Mouse (Mus musculus) neural tube, embryonic 11.5 days (tissue): Measurements from ENCODE around the gene Mllt1. TPM values are rescaled to one million over a fixed set of nuclear protein-coding genes. Genes with fewer than 3 reads are reported as not detected.

Experiments used
- ATAC-seq: fragments of 200-750 bp; cut with Nextera tagmentation; 2 replicates; pipeline ENCODE4 v1.8.0; 2017; ENCODE audit warnings: moderate number of reproducible peaks, mild to moderate bottlenecking, moderate TSS enrichment, moderate library complexity; ENCODE audit not compliant: insufficient read depth, low FRiP score, low TSS enrichment
- DNase-seq: peaks from one replicate; pipeline ENCODE4 v3.0.0-alpha.2; 2015; ENCODE audit warnings: low spot score
- H3K27ac ChIP-seq: fragments of 300-500 bp; sonication (generic); 2 replicates; pipeline ENCODE4 v1.5.1; 2014; ENCODE audit warnings: low read depth, mild to moderate bottlenecking, low read length
- H3K27me3 ChIP-seq: fragments of 300-500 bp; sonication (generic); 2 replicates; pipeline ENCODE4 v1.6.1; 2014; ENCODE audit warnings: mild to moderate bottlenecking, low read length, mixed read lengths; ENCODE audit not compliant: control insufficient read depth, insufficient read depth
- H3K36me3 ChIP-seq: fragments of 300-500 bp; sonication (generic); 2 replicates; pipeline ENCODE4 v1.6.1; 2014; ENCODE audit warnings: mild to moderate bottlenecking, low read length, moderate library complexity, mixed read lengths; ENCODE audit not compliant: control insufficient read depth, insufficient read depth
- H3K4me1 ChIP-seq: fragments of 300-500 bp; sonication (generic); 2 replicates; pipeline ENCODE4 v1.6.1; 2014; ENCODE audit warnings: low read length, mixed read lengths; ENCODE audit not compliant: control insufficient read depth, insufficient read depth
- H3K4me2 ChIP-seq: fragments of 300-500 bp; sonication (generic); 2 replicates; pipeline ENCODE4 v1.6.1; 2014; ENCODE audit warnings: low read depth, mild to moderate bottlenecking, moderate library complexity
- H3K4me3 ChIP-seq: fragments of 300-500 bp; sonication (generic); 2 replicates; pipeline ENCODE4 v1.5.1; 2014; ENCODE audit warnings: low read depth, low read length
- H3K9ac ChIP-seq: fragments of 300-500 bp; sonication (generic); 2 replicates; pipeline ENCODE4 v1.6.1; 2014; ENCODE audit warnings: mild to moderate bottlenecking, low read length
- H3K9me3 ChIP-seq: fragments of 300-500 bp; sonication (generic); 2 replicates; pipeline ENCODE4 v1.6.1; 2016; ENCODE audit warnings: low read length; ENCODE audit not compliant: control insufficient read depth
- WGBS: fragments of 180-500 bp; shearing (Covaris S2); extraction: QIAGEN DNeasy Blood & Tissue Kit; methylation state at CpG from one replicate; pipeline ENCODE4 v1.1.7; 2014; 5-methylcytosine and 5-hydroxymethylcytosine counted together
- polyA plus RNA-seq: library from polyadenylated mRNA; unstranded; fragments of >200 nt; fragmentation: Nextera tagmentation; extraction: Ambion mirVana; gene quantifications from 2 replicates; pipeline ENCODE4 v1.2.1, GENCODE M21; 2014

The Mllt1 gene
- polyA plus RNA-seq, 1 experiment from 2014 or later, result 31.2 TPM

DNA sequence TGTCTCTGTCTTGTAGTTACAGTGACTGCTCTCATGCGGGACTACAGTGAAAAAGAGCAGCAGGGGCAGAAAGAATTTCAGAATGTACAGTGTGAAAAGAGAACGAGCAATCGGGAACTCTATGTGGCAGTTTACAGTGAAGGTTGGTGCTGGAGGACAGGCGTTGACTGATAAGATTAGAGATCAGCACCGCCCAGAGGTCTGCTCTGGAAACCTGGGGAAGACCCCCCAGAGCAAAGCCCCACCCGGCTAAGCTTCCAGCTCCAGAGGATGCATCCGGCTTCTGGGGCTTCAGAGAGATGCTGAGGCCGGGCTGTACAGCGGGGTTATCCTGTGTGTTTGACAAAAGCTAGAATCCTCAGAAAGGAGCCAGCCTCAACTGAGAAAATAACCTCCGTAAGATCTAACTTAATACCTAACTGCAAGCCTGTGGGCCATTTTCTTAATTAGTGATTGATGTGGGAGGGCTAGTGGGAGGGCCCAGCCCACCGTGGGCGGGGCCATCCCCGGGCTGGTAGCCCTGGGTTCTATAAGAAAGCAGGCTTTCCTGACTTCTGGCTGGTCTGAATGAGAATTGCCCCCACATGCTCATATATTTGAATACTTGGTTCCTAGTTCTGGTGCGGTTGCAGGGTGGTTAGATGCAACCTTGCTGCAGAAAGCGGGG, 64.8 kb downstream of the Mllt1 start:
- Histone ChIP-seq H3K27me3 (no peaks in the 10 kb centered on the region), H3K4me3 (no peak overlapping the region), H3K9ac (no peak overlapping the region), H3K4me1 (no peaks in the 10 kb centered on the region), H3K36me3 (no peaks in the 10 kb centered on the region), H3K9me3 (peaks cover 2% of the 10 kb centered on the region; the same call in 1 of the 2 replicates), H3K27ac (no peak overlapping the region), H3K4me2 (no peak overlapping the region)
- 75% methylated on average over 15 of the region's 15 CpGs for WGBS
- DNase-seq (no peak), ATAC-seq (no peak)

DNA sequence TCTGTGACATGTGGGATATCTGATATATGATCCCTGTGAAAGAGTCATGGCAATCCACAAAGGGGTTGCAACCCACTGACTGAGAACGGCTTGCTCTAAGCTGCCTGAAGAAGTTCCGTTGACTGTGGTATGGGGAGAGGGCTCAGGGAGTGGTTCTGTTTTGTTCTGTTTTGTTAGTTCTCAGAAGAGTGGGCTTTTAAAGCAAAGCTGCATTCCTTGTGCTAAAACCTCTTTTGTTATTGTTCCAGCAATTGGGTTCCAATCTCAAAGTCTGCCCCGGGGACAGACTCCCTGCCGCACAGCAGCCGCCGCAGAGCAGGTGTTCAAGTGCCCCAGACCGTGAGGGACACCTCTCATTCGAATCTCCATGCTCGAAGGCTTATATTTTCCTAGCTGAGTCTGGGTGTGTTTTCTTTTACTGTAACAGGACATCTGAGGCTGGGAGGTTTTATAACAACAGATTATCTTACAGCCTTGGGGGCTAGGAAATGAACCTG, 65.7 kb downstream of the Mllt1 start:
- 76% methylated on average over 9 of the region's 9 CpGs for WGBS
- Histone ChIP-seq H3K27me3 (no peaks in the 10 kb centered on the region), H3K9ac (no peak overlapping the region), H3K4me2 (no peak overlapping the region), H3K36me3 (no peaks in the 10 kb centered on the region), H3K4me1 (no peaks in the 10 kb centered on the region), H3K27ac (no peak overlapping the region), H3K4me3 (no peak overlapping the region), H3K9me3 (peaks cover 2% of the 10 kb centered on the region; the same call in 1 of the 2 replicates)
- DNase-seq, result no peak
- no peak for ATAC-seq

DNA sequence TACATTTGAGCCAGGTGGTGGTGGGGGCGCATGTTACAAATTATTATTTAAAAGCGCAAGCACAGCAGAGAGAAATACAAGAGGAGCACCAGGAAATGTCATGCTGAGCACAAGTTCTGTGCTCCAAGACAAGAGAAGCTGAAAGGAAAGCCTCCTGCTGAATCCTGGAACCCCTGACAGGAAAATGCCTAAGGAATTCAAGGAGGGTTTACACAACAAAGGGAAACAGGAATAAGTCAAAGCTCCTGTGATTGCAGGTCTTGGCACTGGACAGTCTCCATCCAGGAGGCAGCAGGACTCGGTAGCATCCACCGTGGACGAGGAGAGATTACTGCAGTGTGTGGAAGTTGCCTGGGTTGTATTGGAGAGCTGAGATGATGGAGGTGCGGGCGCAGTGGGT, 69.1 kb downstream of the Mllt1 start:
- Histone ChIP-seq H3K27ac (no peak overlapping the region), H3K4me1 (no peaks in the 10 kb centered on the region), H3K36me3 (no peaks in the 10 kb centered on the region), H3K4me2 (no peak overlapping the region), H3K27me3 (no peaks in the 10 kb centered on the region), H3K9me3 (peaks cover 2% of the 10 kb centered on the region; the same call in 1 of the 2 replicates), H3K9ac (no peak overlapping the region), H3K4me3 (no peak overlapping the region)
- no peak for ATAC-seq
- WGBS, result 81% methylated on average over 7 of the region's 7 CpGs
- no peak for DNase-seq

DNA sequence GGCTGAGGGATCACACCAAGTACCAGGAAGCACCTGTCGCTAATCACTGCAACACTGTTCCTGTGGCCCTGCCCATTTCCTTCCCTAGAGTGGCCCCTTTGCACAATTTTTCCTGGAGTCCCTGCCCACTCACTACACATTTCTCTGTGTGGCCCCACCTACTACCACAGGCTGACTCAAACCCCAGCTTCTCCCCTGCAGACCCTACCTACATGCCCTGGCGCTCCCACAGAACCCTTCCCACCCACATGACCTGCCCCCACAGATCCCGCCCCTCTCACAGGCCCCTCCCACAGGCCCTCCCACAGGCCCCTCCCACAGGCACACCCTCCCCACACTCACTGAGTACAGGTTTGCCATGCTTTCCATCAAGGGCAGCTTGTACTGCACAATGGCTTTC, 74.0 kb downstream of the Mllt1 start:
- 62% methylated on average over 3 of the region's 3 CpGs for WGBS
- H3K27me3 ChIP-seq, result no peaks in the 10 kb centered on the region
- no peaks in the 10 kb centered on the region for H3K4me1 ChIP-seq
- H3K9ac ChIP-seq, result no peak overlapping the region
- ATAC-seq (no peak), DNase-seq (no peak)
- H3K9me3 ChIP-seq, result no peaks in the 10 kb centered on the region
- H3K4me2 ChIP-seq, result no peak overlapping the region
- H3K36me3 ChIP-seq, result no peaks in the 10 kb centered on the region
- no peak overlapping the region for H3K27ac ChIP-seq
- H3K4me3 ChIP-seq, result no peak overlapping the region

DNA sequence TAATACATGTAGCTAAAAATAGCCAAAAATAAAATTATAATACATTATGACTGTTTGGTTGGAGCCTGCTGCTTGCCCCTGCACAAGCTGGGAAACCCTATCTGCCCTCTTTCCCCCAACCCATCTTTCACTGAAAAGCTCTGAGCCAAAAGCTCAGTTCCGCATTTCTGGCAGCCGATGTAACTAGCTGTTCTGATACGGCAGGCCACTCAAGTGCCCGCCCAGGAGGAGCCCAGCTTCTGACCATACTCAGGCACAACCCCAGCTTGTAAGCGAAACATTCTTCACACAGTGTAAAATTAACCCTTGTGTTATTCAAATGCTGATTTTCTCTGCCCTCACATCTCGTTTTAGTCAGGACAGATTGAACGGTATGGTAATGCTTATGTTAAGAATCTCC, 76.3 kb downstream of the Mllt1 start:
- no peak for DNase-seq
- no peak overlapping the region for H3K4me3 ChIP-seq
- no peaks in the 10 kb centered on the region for H3K27me3 ChIP-seq
- no peaks in the 10 kb centered on the region for H3K36me3 ChIP-seq
- H3K9me3 ChIP-seq, result no peaks in the 10 kb centered on the region
- H3K9ac ChIP-seq, result no peak overlapping the region
- WGBS, result 59% methylated on average over 7 of the region's 7 CpGs
- ATAC-seq, result no peak
- H3K4me2 ChIP-seq, result no peak overlapping the region
- H3K4me1 ChIP-seq, result no peaks in the 10 kb centered on the region
- no peak overlapping the region for H3K27ac ChIP-seq

DNA sequence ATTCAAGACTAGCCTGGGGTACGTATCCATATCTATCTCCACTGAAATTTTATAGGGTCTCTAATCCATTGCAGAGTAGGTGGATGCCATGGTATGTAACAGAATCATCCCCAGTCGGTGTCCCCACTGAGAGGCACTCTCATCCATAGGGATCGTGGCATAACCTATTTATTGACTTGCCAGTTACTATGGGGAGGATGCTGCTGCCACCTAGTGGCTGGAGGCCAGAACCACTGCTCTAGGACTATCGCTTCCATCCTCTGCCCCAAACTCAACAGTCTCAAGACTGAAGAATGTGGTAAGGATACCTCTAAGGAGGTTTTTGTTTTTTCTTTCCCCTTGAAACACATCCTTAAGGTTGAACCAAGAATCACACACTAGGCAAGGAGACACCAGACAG, 77.0 kb downstream of the Mllt1 start:
- Histone ChIP-seq H3K4me2 (no peak overlapping the region), H3K27ac (no peak overlapping the region), H3K4me3 (no peak overlapping the region), H3K4me1 (no peaks in the 10 kb centered on the region), H3K27me3 (no peaks in the 10 kb centered on the region), H3K9ac (no peak overlapping the region), H3K9me3 (no peaks in the 10 kb centered on the region), H3K36me3 (no peaks in the 10 kb centered on the region)
- ATAC-seq, result no peak
- WGBS, result 54% methylated on average over 4 of the region's 4 CpGs
- DNase-seq, result peak; percentile 66

DNA sequence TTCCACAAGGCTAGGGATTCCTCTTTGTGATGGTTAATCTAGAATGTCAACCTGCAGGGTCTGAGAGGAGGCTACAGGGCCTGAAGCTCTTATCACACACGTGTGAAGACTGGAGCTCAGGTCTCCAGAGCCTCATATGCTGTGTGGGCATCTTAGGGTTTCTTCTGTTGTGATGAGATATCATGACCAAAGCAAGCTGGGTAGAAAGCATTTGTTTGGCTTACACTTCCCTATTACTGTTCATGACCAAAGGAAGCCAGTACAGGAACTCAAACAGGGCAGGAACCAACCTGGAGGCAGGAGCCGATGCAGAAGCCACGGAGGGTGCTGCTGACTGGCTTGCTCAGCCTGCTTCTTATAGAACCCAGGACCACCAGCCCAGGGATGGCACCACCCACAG, 79.8 kb downstream of the Mllt1 start:
- 80% methylated on average over 3 of the region's 3 CpGs for WGBS

DNA sequence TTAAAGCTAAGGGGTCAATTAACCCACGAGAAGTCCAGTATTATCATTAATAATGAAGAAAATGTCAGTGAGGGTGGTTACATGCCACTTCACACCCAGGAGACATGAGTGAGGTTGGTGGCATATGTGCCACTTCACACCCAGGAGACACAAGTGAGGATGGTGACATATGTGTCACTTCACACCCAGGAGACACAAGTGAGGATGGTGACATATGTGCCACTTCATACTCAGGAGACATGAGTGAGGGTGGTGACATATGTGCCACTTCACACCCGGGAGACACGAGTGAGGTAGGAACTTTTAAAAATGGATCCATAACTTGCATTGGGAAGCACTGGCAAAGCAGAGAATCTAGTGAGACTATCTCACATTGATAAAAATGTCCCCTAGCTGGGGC, 84.0 kb downstream of the Mllt1 start:
- DNase-seq, result no peak
- WGBS, result 72% methylated on average over 3 of the region's 3 CpGs

More for the DNA sequence above, 79.8 kb downstream of the Mllt1 start:
- no peaks in the 10 kb centered on the region for H3K27me3 ChIP-seq
- H3K36me3 ChIP-seq, result no peaks in the 10 kb centered on the region
- no peaks in the 10 kb centered on the region for H3K4me1 ChIP-seq
- no peak overlapping the region for H3K4me3 ChIP-seq
- H3K4me2 ChIP-seq, result no peak overlapping the region
- no peak for DNase-seq
- H3K9ac ChIP-seq, result no peak overlapping the region
- H3K9me3 ChIP-seq, result no peaks in the 10 kb centered on the region
- no peak overlapping the region for H3K27ac ChIP-seq
- ATAC-seq, result no peak

DNA sequence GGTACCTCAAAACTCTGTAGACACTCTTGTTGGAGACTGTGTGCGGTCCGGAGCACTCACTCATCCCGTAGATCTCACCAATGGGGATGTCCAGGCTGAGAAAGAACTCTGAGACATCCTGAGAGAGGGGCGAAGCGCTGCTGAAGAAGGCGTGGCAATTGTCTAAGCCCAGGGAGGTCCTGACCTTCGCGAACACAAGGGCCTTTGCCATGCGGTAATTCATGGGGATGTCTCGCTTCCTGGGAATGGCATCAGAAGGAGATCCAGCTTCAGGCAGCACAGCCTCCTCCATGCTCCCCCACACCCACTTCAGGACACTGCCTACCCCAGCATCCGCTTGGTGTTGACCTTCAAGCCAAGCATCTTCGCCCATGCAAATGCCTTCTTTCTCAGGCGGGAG, 85.5 kb downstream of the Mllt1 start:
- no peak overlapping the region for H3K27ac ChIP-seq
- whole genome bisulfite sequencing, result 83% methylated on average over 13 of the region's 13 CpGs
- ATAC-seq (no peak), DNase-seq (no peak)
- H3K4me1 ChIP-seq, result no peaks in the 10 kb centered on the region
- no peak overlapping the region for H3K9ac ChIP-seq
- no peaks in the 10 kb centered on the region for H3K36me3 ChIP-seq
- H3K27me3 ChIP-seq, result no peaks in the 10 kb centered on the region
- no peak overlapping the region for H3K4me2 ChIP-seq
- no peaks in the 10 kb centered on the region for H3K9me3 ChIP-seq
- no peak overlapping the region for H3K4me3 ChIP-seq

More for the DNA sequence above, 84.0 kb downstream of the Mllt1 start:
- no peaks in the 10 kb centered on the region for H3K4me1 ChIP-seq
- H3K4me2 ChIP-seq, result no peak overlapping the region
- no peaks in the 10 kb centered on the region for H3K36me3 ChIP-seq
- no peak for ATAC-seq
- H3K4me3 ChIP-seq, result no peak overlapping the region
- H3K27ac ChIP-seq, result no peak overlapping the region
- H3K27me3 ChIP-seq, result no peaks in the 10 kb centered on the region
- no peak overlapping the region for H3K9ac ChIP-seq
- H3K9me3 ChIP-seq, result no peaks in the 10 kb centered on the region
